24 mouse cellular contexts compared by ENCODE assay signal in genomic region chr2:6194497-6194896, GRCm38 (mm10). TPM values are rescaled to one million over a fixed set of nuclear protein-coding genes. Genes with fewer than 3 reads are reported as not detected.
A peak's percentile ranks its signal among the peaks of the same experiment; 100 is the strongest.
DNase-seq lines count a peak whose midpoint lies in the region; ATAC-seq and TF ChIP-seq lines count a peak whose summit lies in the region.
"Had no signal": no experiment of that assay in that cellular context is flagged by ENCODE, and none has a peak within 500 bp of the region (broad histone marks: within the 10 kb centered on the region; RNA-seq: fewer than 3 reads in every experiment).

No protein-coding gene starts in this region.

- H3K4me2 ChIP-seq in hindbrain, embryonic 12.5 days (replicated peaks): no peak overlapping the region
- H3K4me2 ChIP-seq in hindbrain, embryonic 14.5 days (replicated peaks): no peak overlapping the region
- no peak overlapping the region for H3K4me2 ChIP-seq in liver, postnatal 0 days (ENCODE audit: low read depth, low read length)
- H3K4me2 ChIP-seq in liver, embryonic 11.5 days: no peak overlapping the region
- no peak overlapping the region for H3K4me2 ChIP-seq in midbrain, postnatal 0 days (ENCODE audit: low read depth, low read length, poor library complexity, severe bottlenecking)
- no peak overlapping the region for H3K4me2 ChIP-seq in midbrain, embryonic 15.5 days
- H3K4me2 ChIP-seq: embryonic facial prominence, embryonic 12.5 days; forebrain, embryonic 13.5 days; heart, embryonic 11.5 days; limb, embryonic 13.5 days had no signal

- ATAC-seq in hindbrain, embryonic 12.5 days (ENCODE audit: low FRiP score): 0 out of 2 replicates have a peak, but pooled peaks have one; percentile 29
- ATAC-seq in hindbrain, embryonic 14.5 days (ENCODE audit: low FRiP score): no peak
- no peak for ATAC-seq in liver, postnatal 0 days
- ATAC-seq in liver, embryonic 11.5 days (replicated peaks; ENCODE audit: low FRiP score): no peak
- no peak for ATAC-seq in midbrain, postnatal 0 days (ENCODE audit: low FRiP score)
- no peak for ATAC-seq in midbrain, embryonic 15.5 days (replicated peaks)
- ATAC-seq: forebrain, embryonic 13.5 days; intestine, embryonic 16.5 days had no signal

- no peak for TF ChIP-seq EP300 in liver, postnatal 0 days (IDR thresholded peaks at IDR 0.05; ENCODE audit: low read depth)

- H3K27me3 ChIP-seq in hindbrain, embryonic 12.5 days: peaks cover 6% of the 10 kb centered on the region; the same call in 1 of the 2 replicates
- H3K27me3 ChIP-seq in hindbrain, embryonic 14.5 days (ENCODE audit: control insufficient read depth, insufficient read depth, low read length): no peaks in the 10 kb centered on the region
- no peaks in the 10 kb centered on the region for H3K27me3 ChIP-seq in liver, postnatal 0 days (ENCODE audit: insufficient read depth, low read length)
- H3K27me3 ChIP-seq in liver, embryonic 11.5 days (replicated peaks; ENCODE audit: control insufficient read depth, insufficient read depth, low read length): peaks cover 3% of the 10 kb centered on the region; the same call in 1 of the 2 replicates
- no peaks in the 10 kb centered on the region for H3K27me3 ChIP-seq in midbrain, postnatal 0 days (ENCODE audit: insufficient read depth, low read length)
- H3K27me3 ChIP-seq in midbrain, embryonic 15.5 days (replicated peaks): no peaks in the 10 kb centered on the region
- H3K27me3 ChIP-seq: CH12.LX; embryonic facial prominence, embryonic 12.5 days; forebrain, embryonic 13.5 days had no signal

- no peaks in the 10 kb centered on the region for H3K36me3 ChIP-seq in hindbrain, embryonic 12.5 days
- H3K36me3 ChIP-seq in hindbrain, embryonic 14.5 days (replicated peaks; ENCODE audit: control insufficient read depth, insufficient read depth): no peaks in the 10 kb centered on the region
- no peaks in the 10 kb centered on the region for H3K36me3 ChIP-seq in liver, postnatal 0 days (replicated peaks; ENCODE audit: insufficient read depth, low read length)
- no peaks in the 10 kb centered on the region for H3K36me3 ChIP-seq in liver, embryonic 11.5 days (ENCODE audit: control insufficient read depth, insufficient read depth, low read length)
- H3K36me3 ChIP-seq in midbrain, postnatal 0 days (ENCODE audit: insufficient read depth, low read length): no peaks in the 10 kb centered on the region
- H3K36me3 ChIP-seq in midbrain, embryonic 15.5 days (replicated peaks): no peaks in the 10 kb centered on the region
- H3K36me3 ChIP-seq: embryonic facial prominence, embryonic 12.5 days; G1E; limb, embryonic 13.5 days had no signal

- no peak for DNase-seq in hindbrain, embryonic 14.5 days (ENCODE audit: low spot score)
- no peak for DNase-seq in liver, postnatal 0 days
- DNase-seq in liver, embryonic 11.5 days (ENCODE audit: low spot score): no peak
- DNase-seq in midbrain, postnatal 0 days (ENCODE audit: low spot score): peak; percentile 27
- peak; percentile 18 for DNase-seq in retina, embryonic 14.5 days (ENCODE audit: low spot score)
- DNase-seq in thymus, postnatal 36 days: no peak
- DNase-seq: adrenal gland, adult 2 months; B cell, adult 2 months; cerebellum, adult 11 months; kidney, postnatal 25 days; lung, postnatal 14 days; right cerebral cortex, postnatal 14 days had no signal

- H3K4me3 ChIP-seq in hindbrain, embryonic 12.5 days: no peak overlapping the region
- H3K4me3 ChIP-seq in hindbrain, embryonic 14.5 days (replicated peaks; ENCODE audit: low read length): no peak overlapping the region
- no peak overlapping the region for H3K4me3 ChIP-seq in liver, postnatal 0 days (ENCODE audit: low read depth, low read length)
- H3K4me3 ChIP-seq in liver, embryonic 11.5 days (ENCODE audit: low read depth, low read length): no peak overlapping the region
- H3K4me3 ChIP-seq in midbrain, postnatal 0 days (ENCODE audit: low read depth, low read length): no peak overlapping the region
- no peak overlapping the region for H3K4me3 ChIP-seq in midbrain, embryonic 15.5 days
- H3K4me3 ChIP-seq: embryonic facial prominence, embryonic 12.5 days; erythroblast, embryonic 14.5 days; forebrain, embryonic 13.5 days; layer of hippocampus, adult 2 months; limb, embryonic 13.5 days; megakaryocyte, embryonic 14.5 days had no signal

- TF ChIP-seq CTCF in liver, postnatal 0 days (IDR thresholded peaks at IDR 0.05; ENCODE audit: low read depth): no peak
- no peak for TF ChIP-seq CTCF in midbrain, postnatal 0 days (IDR thresholded peaks at IDR 0.05)

- H3K4me1 ChIP-seq in hindbrain, embryonic 12.5 days: peaks cover 12% of the 10 kb centered on the region
- H3K4me1 ChIP-seq in hindbrain, embryonic 14.5 days (replicated peaks; ENCODE audit: control insufficient read depth, insufficient read depth, low read length): peaks cover 18% of the 10 kb centered on the region
- H3K4me1 ChIP-seq in liver, postnatal 0 days (ENCODE audit: insufficient read depth): peaks cover 16% of the 10 kb centered on the region
- H3K4me1 ChIP-seq in liver, embryonic 11.5 days (replicated peaks; ENCODE audit: control insufficient read depth, insufficient read depth, low read length): no peaks in the 10 kb centered on the region
- peaks cover 9% of the 10 kb centered on the region for H3K4me1 ChIP-seq in midbrain, postnatal 0 days (ENCODE audit: insufficient read depth, low read length)
- H3K4me1 ChIP-seq in midbrain, embryonic 15.5 days: peaks cover 12% of the 10 kb centered on the region

- 70% methylated on average over 7 of the region's 7 CpGs for WGBS in hindbrain, embryonic 12.5 days
- 63% methylated on average over 7 of the region's 7 CpGs for WGBS in hindbrain, embryonic 14.5 days
- 71% methylated on average over 7 of the region's 7 CpGs for WGBS in liver, postnatal 0 days (ENCODE audit: insufficient replicate concordance)
- WGBS in liver, embryonic 11.5 days: 61% methylated on average over 7 of the region's 7 CpGs
- 66% methylated on average over 7 of the region's 7 CpGs for WGBS in midbrain, postnatal 0 days
- WGBS in midbrain, embryonic 15.5 days: 68% methylated on average over 7 of the region's 7 CpGs

- H3K27ac ChIP-seq in hindbrain, embryonic 12.5 days: no peak overlapping the region
- no peak overlapping the region for H3K27ac ChIP-seq in hindbrain, embryonic 14.5 days
- peak overlapping the region; percentile 39; the same call in 1 of the 2 replicates for H3K27ac ChIP-seq in liver, postnatal 0 days (ENCODE audit: low read depth)
- H3K27ac ChIP-seq in liver, embryonic 11.5 days (ENCODE audit: low read depth, low read length): no peak overlapping the region
- no peak overlapping the region for H3K27ac ChIP-seq in midbrain, postnatal 0 days (ENCODE audit: low read depth, low read length)
- no peak overlapping the region for H3K27ac ChIP-seq in midbrain, embryonic 15.5 days
- H3K27ac ChIP-seq: embryonic facial prominence, embryonic 12.5 days; forebrain, embryonic 13.5 days; layer of hippocampus, adult 2 months; limb, embryonic 13.5 days had no signal

- no peak overlapping the region for H3K9ac ChIP-seq in hindbrain, embryonic 12.5 days
- no peak overlapping the region for H3K9ac ChIP-seq in hindbrain, embryonic 14.5 days
- no peak overlapping the region for H3K9ac ChIP-seq in liver, postnatal 0 days (replicated peaks)
- no peak overlapping the region for H3K9ac ChIP-seq in liver, embryonic 11.5 days (ENCODE audit: low read depth, low read length)
- no peak overlapping the region for H3K9ac ChIP-seq in midbrain, postnatal 0 days (replicated peaks; ENCODE audit: low read length, poor library complexity, severe bottlenecking)
- H3K9ac ChIP-seq in midbrain, embryonic 15.5 days: no peak overlapping the region
- H3K9ac ChIP-seq: embryonic facial prominence, embryonic 12.5 days; forebrain, embryonic 13.5 days; limb, embryonic 13.5 days had no signal

- no peaks in the 10 kb centered on the region for H3K9me3 ChIP-seq in hindbrain, embryonic 12.5 days (replicated peaks)
- no peaks in the 10 kb centered on the region for H3K9me3 ChIP-seq in hindbrain, embryonic 14.5 days (ENCODE audit: control insufficient read depth, low read length)
- H3K9me3 ChIP-seq in liver, postnatal 0 days (ENCODE audit: low read length): no peaks in the 10 kb centered on the region
- no peaks in the 10 kb centered on the region for H3K9me3 ChIP-seq in liver, embryonic 11.5 days (ENCODE audit: control insufficient read depth, low read length)
- no peaks in the 10 kb centered on the region for H3K9me3 ChIP-seq in midbrain, postnatal 0 days (ENCODE audit: low read length)
- no peaks in the 10 kb centered on the region for H3K9me3 ChIP-seq in midbrain, embryonic 15.5 days
- H3K9me3 ChIP-seq: embryonic facial prominence, embryonic 12.5 days; forebrain, embryonic 13.5 days; G1E; limb, embryonic 13.5 days; megakaryocyte, embryonic 14.5 days had no signal

RNA-seq across cellular contexts. Expression of gene Echdc3, which starts 18.3 kb away (rescaled TPM):
- 2.8 and 3.0 TPM in 2 replicates for polyA plus RNA-seq in hindbrain, embryonic 12.5 days (2016; fragmentation: Nextera tagmentation; extraction: Ambion mirVana)
- 1.1 and 1.3 TPM in 2 replicates for polyA plus RNA-seq in hindbrain, embryonic 14.5 days (2014; fragmentation: Nextera tagmentation; extraction: Ambion mirVana)
- 30.3 and 33.0 TPM in 2 replicates for polyA plus RNA-seq in liver, postnatal 0 days (2015; fragmentation: Nextera tagmentation; extraction: Ambion mirVana)
- 5.3 and 6.4 TPM in 2 replicates for polyA plus RNA-seq in liver, embryonic 11.5 days (2014; fragmentation: Nextera tagmentation; extraction: Ambion mirVana)
- total RNA-seq in midbrain, postnatal 0 days (2014; rRNA removed): 1.5 and 2.3 TPM in 2 replicates
- 0.90 and 1.0 TPM in 2 replicates for polyA plus RNA-seq in midbrain, postnatal 0 days (2015; fragmentation: Nextera tagmentation; extraction: Ambion mirVana)
- polyA plus RNA-seq in midbrain, embryonic 15.5 days (2015; fragmentation: Nextera tagmentation; extraction: Ambion mirVana): 1.2 and 1.3 TPM in 2 replicates
- polyA plus RNA-seq: G1E had no signal

Comparison
In these comparisons a context has a peak if more than half of its experiments do, and no peak if none do; other contexts are left out.
1. DNase-seq: peak in midbrain, postnatal 0 days (single experiment) and retina, embryonic 14.5 days (single experiment); none in hindbrain, embryonic 14.5 days (single experiment), liver, postnatal 0 days (single experiment), liver, embryonic 11.5 days (single experiment) and thymus, postnatal 36 days (0 of 2).